Mouse (Mus musculus) erythroblast, embryonic 14.5 days (primary cell): ENCODE measurements around the gene Gm28048.

ENCODE experiments used
- GATA1 ChIP-seq: IDR thresholded peaks from 2 replicates; pipeline ENCODE4 v1.6.1; 2012; ENCODE audit warnings: low read length, inconsistent platforms, mixed read lengths
- TAL1 ChIP-seq: IDR thresholded peaks from 3 replicates; pipeline ENCODE4 v1.6.1; 2012; ENCODE audit warnings: low read length, inconsistent platforms, mixed read lengths

- TF ChIP-seq TAL1 (no peak), GATA1 (no peak)
Measured at GRCm38 (mm10) chr11:22880383-22881172, 101.3 kb downstream of the Gm28048 start.
